Mouse (Mus musculus): ENCODE data around the gene Sh2d7.

Gene Sh2d7

GRCm38 (mm10) chr9:54571130-54571839 lies 32.5 kb downstream of the Sh2d7 start:
- ChIA-PET POLR2A (no interaction called here), CTCF (no interaction called here)

- CTCF ChIA-PET = interaction anchor here in 1 of 4 experiments (0.7 kb wide), 1 partner anchor 31 kb away, joined by 3 read pairs; no protein-coding TSS in a partner anchor
These were observed 44.9 kb downstream of the Sh2d7 start for GRCm38 (mm10) chr9:54583712-54584111.

DNA sequence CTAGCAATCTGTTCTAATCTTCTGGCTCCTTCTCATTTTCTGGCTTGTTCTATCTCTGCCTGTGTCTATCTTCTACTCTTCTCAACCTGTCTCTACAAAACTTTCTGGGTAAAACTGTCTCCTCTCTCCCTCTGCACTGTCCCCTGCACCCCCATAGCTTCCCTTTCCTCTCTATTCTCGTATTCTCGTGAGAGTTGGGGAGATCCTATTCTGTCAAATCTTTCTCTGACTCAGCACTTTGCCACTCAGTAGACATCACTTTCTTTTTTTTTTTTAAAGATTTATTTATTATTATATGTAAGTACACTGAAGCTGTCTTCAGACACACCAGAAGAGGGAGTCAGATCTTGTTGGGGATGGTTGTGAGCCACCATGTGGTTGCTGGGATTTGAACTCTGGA lies 45.3 kb downstream of the Sh2d7 start:
- ChIA-PET CTCF (interaction anchor here in 1 of 4 experiments (0.7 kb wide), 1 partner anchor 32 kb away, joined by 3 read pairs; no protein-coding TSS in a partner anchor), POLR2A (interaction anchor here in 2 of 4 experiments (1.1 to 3.1 kb wide), 3 partner anchors 8 to 24 kb away, joined by 4 to 12 read pairs (median 4); partner anchors contain the start of gene Cib2 (in 1 of the 2))

More at GRCm38 (mm10) chr9:54583712-54584111, 44.9 kb downstream of the Sh2d7 start:
- POLR2A ChIA-PET = interaction anchor here in 2 of 4 experiments (1.1 to 3.1 kb wide), 2 partner anchors 9 to 24 kb away, joined by 4 to 12 read pairs; partner anchors contain the start of gene Cib2 (in 1 of the 2)

GRCm38 (mm10) chr9:54585839-54586198 lies 47.0 kb downstream of the Sh2d7 start:
- POLR2A ChIA-PET = interaction anchor here in 3 of 4 experiments (0.6 to 3.1 kb wide), 22 partner anchors 8 to 278 kb away, joined by 3 to 19 read pairs (median 4); partner anchors contain the start of genes Cib2 (in 2 of the 3), Ireb2 (in 2 of the 3), Wdr61 (in 2 of the 3) and Dmxl2 (in 1 of the 3)
- CTCF ChIA-PET = interaction anchor here in 2 of 4 experiments (0.6 to 1.3 kb wide), 3 partner anchors 33 to 84 kb away, joined by 3 to 4 read pairs (median 3); no protein-coding TSS in a partner anchor

DNA sequence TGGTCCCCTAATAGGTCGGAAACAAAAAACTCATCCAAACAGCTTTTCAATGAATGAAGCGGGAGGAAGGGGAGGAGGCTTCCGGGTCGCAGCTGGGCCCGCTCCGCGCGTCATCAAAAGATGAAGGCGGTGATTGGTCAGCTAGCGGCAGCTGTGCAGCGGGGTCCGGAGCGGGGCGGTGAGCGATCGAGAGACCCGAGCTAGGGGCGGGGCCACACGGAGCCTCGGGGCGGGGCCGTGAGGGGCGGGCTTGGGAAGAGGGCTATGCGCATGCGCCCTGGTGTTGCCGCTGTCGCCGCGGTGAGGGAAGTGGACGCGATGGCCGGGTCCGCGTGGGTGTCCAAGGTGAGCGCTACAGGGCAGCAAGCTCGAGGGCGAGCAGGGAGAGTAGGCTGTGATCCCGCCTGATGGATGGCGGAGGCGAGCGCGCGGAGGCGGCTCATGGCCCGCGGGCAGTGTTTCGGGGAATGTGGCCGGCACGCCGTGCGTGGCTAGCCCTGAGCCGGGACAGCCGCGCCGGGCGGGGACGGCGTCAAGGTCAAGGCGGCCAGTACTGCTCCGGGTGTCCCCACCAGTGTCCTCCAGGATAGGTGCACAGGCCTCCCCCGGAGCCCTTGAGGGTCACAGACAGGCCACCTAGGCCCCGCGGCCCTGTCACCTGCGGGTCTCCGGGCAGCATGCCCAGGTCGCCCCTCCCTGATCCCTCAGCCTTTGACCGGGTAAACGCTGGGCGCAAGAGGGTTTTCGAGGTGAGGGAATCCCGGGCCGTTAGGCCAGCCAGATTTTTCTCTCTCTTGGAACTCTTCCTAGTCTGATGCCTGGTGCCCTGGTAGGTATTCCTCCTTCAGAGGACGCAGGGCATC lies 47.6 kb downstream of the Sh2d7 start, which contains the start of gene Idh3a:
Idh3a (plus strand) TSS at position 136 of the 863 bp plus-strand sequence.
- CTCF ChIA-PET = interaction anchor here in 2 of 4 experiments (0.9 to 1.3 kb wide), 2 partner anchors 34 kb away, joined by 3 to 4 read pairs; no protein-coding TSS in a partner anchor
- POLR2A ChIA-PET = interaction anchor here in 3 of 4 experiments (0.7 to 3.1 kb wide), 20 partner anchors 8 to 277 kb away, joined by 3 to 19 read pairs (median 5); partner anchors contain the start of genes Cib2 (in 2 of the 3), Wdr61 (in 2 of the 3), Dmxl2 (in 1 of the 3) and Ireb2 (in 1 of the 3)

GRCm38 (mm10) chr9:54587863-54588262 lies 49.1 kb downstream of the Sh2d7 start:
- POLR2A ChIA-PET = interaction anchor here in 1 of 4 experiments (3.1 kb wide), 1 partner anchor 27 kb away, joined by 19 read pairs; the partner anchor contains the start of gene Cib2
- CTCF ChIA-PET = no interaction called here

DNA sequence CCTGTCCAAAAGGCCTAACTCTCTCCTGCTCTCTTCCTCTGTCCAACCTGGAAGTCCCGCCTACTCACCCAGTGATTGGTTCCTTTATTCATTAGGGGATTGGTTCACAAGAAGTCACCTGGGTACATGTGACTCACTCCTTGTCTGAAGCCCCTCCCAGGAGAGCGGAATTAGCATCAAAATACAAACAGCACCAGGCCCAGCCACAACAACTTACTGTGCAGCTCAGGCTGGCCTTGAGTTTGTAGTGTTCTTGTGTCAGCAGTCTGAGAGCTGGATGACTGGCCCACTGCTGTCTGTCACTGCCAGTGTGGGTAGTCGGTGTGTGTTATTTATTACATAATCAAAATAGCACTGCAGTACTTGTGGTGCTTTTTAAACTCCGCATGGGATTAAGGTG lies 54.9 kb downstream of the Sh2d7 start:
- ChIA-PET CTCF (interaction anchor here in 1 of 4 experiments (0.6 kb wide), 1 partner anchor 25 kb away, joined by 3 read pairs; no protein-coding TSS in a partner anchor), POLR2A (interaction anchor here in 3 of 4 experiments (0.5 to 1.5 kb wide), 14 partner anchors 9 to 1352 kb away, joined by 3 to 13 read pairs (median 3); partner anchors contain the start of gene Sh2d7 (in 1 of the 3))
